Mouse (Mus musculus) adrenal gland, postnatal 36 days (tissue): ENCODE measurements at regions not wholly inside any gene's neighbourhood (a gene's known extent, or its start where the extent isn't known, plus 50 kb on each side); places are given as distances from the start of the nearest gene placed in this dataset.

ENCODE experiments used
- DNase-seq, 2 experiments: peaks; one replicate each; pipeline ENCODE4 v3.0.0; 2021; ENCODE audit warnings: mixed read lengths in 1 of 2

DNA sequence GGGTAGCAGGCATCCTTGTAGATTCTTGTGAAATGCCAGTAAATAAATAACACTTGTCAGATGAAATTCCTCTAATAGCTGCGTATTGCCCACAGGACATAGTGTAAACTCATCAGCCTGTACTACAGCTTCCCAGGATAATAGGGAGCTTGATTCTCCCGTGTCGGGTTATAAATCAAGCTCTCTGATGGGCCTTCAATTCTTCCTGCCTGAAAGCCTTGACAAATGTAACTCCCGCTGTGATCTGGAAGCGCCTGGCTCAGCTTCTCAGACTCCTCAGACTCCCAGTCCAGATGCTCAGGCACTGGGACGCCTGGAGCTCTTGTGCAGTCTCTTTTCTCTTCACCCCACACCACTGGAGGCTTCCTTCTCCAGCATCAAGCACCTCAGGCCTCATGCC lies 151.3 kb downstream of the Fam76b start:
- DNase-seq = no peak

DNA sequence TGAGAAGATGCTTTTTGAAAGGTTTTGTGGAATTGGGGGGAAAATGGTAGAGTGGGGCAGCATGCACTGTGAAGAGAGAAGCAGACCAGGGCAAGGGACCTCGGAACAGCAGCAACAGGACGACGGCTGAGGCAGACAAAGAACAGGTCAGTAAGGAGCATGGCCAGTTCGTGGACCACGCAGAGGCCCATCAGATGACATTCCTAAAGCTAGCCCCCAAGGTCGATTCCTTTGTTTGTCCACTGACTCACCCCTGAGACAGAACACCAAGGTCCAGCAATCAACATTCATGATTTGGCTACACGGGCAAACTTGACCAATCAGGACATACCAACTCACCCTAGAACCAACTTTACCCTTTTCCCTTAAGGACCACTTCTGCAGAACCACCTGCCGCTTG lies 160.0 kb downstream of the Fam76b start:
- peak in 1 of 2 experiments; percentile 19 for DNase-seq

DNA sequence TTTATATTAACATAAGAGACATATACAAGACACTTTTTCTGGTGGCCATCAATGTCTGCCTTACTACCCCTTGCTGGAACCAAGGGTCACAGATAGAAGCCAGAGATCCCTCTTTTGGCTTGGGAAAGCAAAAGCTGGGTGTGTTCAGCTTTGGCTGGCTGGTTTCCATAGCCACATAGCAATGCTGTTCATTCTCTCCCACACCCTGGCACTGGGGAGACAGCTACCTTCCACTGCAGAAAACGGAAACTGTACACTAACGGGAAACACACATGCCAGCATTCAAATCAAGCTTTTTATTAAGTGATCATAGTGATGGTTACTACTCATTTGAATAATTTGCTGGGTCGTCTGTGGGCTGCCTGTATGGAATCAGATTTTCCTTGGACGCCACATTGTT lies 161.4 kb downstream of the Fam76b start:
- DNase-seq = no peak

DNA sequence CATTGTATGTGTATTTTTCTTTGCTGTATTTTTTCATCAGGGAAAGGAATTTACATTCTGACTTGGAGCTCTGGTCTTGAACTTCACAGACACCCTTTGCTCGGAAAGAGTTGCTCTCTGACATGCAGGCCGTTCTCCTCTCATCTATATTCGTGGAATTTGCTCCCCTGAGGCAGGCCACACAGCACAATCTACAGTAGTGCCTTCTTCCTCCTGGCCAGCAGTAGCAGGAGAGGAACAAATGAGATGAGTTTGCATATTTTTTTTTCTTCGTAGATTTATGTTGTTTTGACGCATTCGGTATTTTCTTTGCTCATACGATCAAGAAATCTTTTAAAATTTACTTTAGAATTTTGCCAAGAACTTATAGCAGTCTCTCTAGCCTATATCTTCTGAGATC lies 163.4 kb downstream of the Fam76b start:
- no peak for DNase-seq

DNA sequence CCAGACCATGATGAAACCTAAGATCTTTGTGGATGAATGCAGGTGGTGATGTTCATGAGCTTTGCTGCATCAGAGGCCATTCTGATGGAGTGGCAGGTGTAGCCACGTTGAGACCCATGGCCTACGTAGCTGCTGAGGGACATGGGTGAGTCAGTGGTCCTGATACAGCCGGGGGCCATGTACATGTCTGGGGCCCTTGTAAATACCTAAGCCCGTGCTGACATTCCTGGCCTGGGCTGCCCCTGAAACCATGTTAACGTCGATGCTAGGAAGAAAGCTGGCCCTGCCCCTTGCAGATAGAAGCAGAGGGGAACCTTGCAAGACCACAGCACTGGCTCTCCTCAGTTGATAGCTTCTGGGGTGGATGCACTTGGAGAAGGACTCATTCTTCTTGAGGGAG lies 165.2 kb downstream of the Fam76b start:
- no peak for DNase-seq

DNA sequence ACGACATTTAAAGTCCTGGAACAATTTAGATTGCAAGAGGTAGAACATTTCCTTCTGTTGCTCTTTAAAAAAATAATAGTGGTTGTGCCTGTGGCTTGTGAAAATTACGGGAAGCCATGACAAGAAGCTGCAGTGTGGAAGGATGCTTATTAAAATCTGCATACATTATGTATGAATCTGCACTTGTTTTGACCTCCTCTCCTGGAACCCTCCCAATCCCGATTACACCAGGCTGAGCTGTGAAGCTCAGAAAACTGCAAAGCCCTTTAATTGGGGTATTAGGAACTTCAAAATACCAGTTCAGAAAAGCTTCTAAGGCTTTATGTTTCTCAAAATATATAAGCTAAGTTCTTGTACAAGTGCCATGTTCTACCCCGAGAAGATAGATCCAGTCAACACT lies 171.8 kb downstream of the Fam76b start:
- DNase-seq = no peak

DNA sequence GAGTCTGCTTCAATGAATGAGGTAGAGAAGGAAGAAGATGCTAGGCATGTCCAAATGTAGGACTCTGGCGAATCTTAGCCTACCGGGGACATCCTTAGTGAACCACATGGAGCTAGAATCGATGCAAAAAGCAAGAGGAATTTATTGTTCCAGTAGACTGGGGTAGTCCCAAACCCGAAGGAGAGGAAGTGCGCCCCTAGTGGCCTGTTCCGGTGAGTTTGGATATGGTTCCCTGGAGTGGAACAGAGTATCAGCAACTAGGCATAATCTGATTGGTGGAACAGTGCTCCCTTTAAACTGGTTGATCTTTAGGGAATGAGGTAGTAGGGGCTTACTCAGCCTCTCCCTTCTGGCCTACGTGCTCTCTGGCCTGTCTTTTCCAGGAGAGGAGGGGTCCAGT lies 174.0 kb downstream of the Fam76b start:
- no peak for DNase-seq

DNA sequence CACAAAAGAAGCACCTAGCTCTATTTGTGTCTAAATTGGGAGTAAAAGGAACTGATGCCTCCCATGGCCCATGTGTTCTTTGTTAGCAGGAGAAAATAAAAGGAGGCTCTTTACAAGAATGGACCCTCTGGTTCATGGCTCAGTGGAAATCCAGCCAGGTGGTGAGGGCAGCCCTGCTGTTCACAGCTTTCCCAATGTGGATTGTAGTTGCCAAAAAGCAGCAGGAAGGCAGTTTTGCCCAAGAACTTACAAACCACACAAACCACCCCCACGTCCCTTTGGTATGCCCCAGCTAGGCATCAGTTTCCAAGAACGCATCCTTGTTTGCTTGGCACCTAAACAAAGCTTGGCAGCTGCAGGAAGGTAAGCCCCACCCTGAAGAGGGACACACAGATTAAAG lies 174.7 kb downstream of the Fam76b start:
- no peak for DNase-seq

DNA sequence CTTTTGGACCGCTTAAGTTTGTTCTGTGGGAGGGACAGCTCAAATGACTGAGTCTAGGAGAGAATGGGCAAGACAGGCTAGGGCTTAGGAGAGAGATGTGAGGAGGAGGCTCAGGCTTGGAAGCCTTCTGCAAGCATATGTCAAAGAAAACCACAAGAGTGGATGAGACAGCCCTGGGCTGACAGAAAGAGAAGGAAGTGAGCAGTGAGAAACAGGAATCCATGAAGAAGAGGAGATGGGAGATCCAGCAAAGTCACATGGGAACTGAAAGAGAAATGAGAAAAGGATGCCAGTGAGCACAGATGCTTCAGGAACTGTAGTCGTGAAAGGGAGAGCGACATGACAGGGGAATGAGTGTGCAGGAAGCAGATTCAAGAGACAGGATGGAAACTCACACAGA lies 175.6 kb downstream of the Fam76b start:
- no peak for DNase-seq

DNA sequence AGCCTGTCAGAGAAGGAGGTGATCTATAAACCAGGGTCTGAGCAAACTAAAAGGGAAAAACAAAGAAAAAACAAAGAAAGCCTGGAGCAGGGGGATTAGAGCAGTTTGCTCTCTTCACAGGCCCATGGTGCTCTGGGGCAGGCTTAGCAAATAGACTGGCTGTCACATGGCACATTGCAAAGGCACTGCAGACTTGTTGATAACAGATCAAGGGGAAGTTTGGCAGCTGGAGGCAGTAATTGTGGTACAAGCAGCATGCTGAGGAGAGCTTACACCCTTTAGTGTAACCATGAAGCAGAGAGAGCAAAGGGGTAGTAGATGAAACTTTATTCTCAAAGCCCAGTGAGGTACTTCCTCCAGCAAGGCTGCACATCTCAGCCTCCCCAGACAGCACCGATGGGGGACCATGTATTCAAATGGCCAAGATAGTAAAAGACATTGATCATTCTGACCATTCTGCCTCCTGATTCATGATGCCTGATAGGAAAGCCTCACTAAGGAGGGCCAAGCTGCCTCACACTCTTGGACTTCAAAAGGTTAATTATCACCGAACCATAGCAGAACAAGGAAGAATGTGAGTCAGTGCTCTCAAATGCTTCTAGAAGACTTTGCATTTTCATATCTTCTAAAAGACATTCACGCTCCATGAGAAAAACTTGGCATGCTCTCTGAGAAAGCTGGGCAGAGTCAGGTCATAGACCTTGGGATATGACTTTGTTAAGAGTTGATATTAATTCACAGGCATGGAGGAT lies 178.9 kb downstream of the Fam76b start:
- no peak for DNase-seq

DNA sequence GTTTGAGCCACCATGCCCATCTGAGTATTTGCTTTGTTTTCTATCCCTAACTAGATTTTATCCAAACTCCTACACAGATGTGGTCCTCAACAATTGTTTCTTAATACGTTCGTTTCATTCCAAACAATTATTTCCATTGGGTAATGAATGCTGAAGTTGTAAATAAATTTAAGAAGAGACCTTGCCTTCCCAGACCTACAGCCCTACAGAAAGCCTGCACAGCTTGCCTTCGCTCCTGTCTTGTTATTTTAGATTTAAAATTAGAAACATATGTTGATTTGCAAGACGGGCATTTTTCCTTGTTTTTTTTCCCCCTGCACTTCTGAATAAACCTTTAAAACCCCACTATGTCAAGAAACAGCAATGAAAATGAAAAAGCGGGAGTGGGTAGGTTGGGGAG lies 181.9 kb downstream of the Fam76b start:
- DNase-seq = no peak

DNA sequence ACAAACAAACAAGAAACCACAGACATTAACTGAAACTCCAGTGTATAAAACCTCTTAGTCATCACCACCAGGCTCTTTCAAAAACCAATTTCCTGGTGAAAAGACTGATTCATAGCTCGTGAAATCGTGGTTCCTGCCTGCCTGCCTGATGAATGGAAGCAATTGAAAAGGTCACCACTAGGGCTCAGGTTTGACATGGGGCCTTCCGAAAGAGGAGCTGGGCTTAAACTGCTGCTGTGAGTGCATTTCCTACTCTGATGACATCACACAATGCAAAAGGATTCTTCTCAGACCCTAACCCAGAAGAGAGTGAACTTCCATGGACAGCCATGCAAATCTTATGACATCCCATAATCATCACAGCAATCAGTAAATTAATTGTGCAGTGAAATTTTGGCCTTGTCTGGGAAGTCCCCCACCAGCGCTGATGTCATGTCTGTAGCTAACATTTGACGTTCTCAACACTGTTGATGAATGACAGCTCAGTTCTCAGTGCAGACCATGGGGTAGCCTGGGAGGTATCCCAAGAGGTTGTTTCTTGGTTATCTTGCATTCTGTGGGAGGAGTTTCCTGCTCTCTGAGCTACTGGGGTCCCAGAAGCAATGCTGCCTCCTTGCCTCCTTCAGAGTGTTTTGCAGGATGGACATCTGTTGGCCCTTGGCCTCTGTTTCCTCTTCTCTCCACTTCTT lies 182.9 kb downstream of the Fam76b start:
- DNase-seq = peak; percentile 5 to 18

DNA sequence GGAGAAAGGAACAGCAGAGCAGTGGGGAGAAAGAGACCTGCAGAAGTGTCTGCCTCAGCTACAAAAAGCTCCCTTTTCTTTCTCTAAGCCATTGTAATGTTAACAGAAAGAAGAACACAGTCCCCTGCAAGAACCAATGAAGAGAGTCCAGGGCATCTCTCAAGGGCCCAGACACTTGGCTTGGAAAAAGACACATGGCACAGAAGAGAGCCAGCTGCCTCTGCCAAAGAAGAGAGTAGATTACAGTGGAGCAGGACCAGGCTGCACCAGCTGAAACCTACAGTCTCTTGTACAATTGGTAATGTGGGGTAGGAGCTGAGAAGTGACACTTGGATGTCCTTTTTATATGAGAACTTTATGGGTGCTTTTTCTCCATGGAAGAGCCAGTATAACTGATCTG lies 196.7 kb downstream of the Fam76b start:
- no peak for DNase-seq

DNA sequence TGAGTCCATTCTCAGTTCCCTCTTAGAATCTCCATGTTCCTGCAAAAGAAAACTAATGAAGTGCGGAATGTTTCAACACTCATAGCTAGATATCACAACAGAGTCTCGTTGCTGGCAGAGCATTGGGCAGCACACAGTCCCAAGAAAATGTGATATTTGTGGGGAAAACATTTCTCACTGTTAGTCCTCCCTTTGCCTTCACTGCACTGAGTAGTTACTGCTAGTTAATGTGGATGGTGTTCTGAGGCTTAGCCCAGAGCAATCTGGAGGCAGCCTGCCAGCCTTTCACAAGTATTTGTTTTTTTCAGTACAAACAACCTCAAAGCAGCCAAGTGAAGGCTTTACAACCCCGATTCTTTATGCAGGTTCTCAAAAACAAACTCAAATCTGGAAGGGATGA lies 197.2 kb downstream of the Fam76b start:
- DNase-seq = peak in 1 of 2 experiments; percentile 6

DNA sequence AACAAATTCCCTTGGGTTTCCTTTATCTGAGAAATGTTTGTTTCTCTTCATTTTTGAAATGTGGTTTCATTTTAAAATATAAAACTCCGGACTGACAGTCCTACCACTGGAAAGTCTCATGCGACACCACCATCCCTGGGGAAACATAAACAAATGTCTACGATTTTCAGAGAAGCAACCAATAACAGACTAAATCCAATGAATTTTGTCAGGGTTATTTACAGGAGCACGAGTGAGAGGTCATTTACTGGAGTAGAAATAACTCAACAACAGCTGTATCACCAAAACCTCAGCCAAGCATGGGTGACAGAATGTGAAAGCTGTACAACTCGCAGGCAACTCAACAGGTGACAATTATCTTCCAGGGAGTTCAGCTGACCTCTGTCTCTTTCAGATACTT lies 200.5 kb downstream of the Fam76b start:
- DNase-seq = no peak

DNA sequence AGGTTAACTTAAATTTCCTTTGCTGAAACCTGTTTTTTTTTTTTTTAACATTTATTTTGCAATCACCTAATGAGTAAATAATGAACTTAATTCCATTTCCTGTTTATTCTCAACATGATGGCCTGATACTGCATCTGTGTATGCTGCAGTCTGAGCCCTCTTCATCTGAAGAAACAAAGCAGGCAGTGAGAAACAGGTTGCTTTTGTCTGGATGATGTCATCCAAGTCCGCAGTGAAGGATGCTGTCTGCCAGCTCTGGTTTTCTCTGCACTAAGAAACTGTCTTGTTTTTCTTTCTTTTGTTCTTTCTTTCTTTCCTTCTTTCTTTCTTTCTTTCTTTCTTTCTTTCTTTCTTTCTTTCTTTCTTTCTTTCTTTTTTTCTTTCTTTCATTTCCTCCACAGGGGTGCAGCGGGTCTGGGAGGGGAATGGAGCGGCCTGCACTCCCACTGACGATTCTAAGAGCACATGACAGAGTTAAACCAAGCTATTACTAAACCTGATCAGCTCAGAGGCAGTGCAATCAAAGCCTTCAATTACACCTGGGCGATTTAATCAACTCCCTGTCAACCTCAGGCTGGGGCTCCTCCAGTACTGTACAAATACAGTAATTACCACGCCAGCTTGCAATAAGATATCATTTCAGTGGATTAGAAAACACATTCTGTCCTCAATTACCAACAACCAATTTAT lies 204.0 kb downstream of the Fam76b start:
- DNase-seq = no peak

DNA sequence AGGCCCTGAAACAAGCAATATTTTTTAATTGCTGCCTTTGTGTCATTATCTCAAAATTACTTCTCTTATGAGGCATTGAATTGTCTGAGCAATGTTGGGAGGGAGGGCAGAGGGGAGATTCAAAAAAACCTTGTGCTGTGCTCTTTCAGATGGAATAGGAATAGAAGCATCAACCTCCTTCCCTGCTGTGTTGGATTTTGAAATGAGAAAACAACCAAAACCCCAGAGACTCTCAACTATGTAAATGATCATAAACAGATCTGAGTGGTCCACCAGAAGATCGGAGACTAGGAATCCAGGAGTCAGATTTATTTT lies 204.5 kb downstream of the Fam76b start:
- no peak for DNase-seq

DNA sequence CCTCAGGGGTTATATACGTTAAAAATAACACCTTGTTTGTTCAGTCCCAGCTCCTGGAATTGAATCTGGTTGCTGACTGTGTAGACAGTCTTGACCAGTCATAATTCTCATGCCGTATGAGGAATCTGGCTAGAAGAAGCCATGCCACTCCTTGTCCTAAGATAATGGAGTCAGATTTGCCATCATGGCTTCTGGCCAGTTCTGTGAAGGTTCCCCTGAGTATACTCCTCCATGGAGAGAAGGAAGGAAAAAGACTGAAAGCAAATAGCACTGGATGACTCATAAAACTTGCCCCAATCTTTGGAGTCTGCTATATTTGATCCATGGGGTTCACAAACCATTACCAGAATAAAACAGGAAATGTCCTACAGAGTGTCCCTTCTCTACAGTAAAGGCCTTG lies 208.0 kb downstream of the Fam76b start:
- no peak for DNase-seq

DNA sequence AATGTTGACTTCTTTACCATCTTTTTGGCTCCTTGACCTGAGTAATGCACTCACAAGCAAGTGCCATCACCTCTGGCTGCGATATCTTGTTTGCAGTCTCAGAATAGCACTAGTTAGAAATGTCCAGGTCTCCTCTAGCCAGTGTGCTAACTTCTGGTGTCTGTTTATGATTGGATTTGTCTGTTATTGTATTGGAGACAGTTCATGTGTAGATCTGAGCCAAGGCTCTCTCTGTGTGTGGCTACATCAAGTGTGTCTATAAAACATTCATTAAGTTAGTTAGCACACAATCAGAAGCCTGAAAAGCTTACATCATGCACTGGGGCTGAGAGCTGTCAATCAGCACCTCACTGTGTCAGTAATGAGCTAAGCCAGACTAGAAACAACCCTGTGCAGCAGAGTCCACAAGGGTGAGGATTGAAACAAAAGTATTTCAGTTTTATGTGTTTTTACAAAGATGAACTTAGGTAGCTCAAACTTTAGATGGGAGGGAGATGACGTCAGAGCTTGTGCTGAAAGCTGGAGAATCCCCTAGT lies 214.5 kb downstream of the Fam76b start:
- DNase-seq = no peak

DNA sequence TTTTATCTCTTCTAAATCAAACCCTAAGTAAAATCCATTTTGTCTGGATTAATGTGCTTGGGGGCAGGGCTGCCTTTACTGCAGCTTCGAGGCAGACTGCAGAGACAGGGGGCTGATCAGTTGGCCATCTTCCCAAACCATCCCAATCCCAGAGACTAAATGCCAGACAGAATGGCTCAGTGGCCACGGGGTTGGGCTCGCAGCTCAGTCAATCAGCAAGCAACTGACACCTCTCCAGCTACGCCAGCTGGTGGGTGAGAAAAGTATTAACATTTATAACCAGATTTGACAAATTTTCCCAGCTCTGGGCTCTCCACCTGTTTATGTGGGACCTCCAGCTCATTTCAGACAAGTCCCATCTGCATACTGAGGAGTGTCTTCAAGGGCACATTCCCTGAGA lies 220.7 kb downstream of the Fam76b start:
- no peak for DNase-seq

DNA sequence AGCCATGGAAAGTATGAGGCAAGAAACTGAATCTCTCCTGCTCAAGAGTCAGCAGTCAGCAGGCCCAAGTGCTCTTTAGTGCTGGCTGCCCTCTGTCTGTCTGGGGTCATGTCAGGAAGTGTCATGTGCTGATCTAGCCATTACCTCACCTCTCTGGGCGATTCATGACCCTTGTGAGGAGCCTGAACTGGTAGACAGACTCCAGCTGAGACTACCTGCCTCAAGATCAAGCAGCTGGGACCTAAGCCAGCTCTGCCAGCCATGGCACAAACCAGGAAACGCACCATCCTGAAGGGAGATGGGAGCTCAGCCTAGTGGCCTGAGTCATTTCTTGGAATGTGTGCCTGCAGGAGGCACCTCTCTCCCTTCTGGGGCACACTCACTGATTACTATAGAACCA lies 221.2 kb upstream of the Sesn3 start:
- peak in 1 of 2 experiments; percentile 16 for DNase-seq

DNA sequence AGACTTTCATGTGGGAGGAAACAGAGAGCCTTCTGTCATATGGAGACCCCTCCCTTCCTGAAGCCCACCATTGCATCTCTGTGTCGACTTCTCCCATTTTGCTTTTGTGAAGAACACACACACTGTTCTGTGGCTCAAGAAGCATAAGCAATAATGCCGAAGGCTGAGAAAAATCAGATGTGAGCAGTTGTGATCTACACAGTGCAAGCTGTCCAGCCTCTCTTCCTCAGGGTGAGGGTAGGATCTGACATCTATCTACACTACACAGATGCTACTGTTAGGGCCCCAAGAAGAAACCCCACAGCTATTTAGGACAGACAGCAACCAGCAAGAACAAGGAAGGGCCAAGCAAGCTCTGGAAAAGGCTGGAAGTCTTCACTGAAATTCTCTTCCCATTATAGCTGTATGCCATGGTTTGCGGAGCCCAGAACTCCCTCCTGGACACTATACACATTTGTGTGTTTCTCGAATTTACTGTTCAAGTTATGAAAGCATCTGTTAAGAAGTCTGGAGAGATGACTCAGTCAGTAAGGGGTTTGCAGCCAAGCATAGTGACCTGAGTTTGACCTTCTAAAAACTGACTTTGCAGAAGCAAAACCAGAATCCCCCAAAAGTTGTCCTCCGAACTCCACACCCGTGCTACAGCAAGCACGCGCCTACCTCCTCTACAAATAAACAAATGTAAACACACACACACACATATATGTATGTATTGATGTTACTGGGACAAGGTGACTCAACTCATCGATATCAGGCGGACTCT lies 218.3 kb upstream of the Sesn3 start:
- no peak for DNase-seq
